Mouse (Mus musculus) stomach, postnatal 0 days (tissue): ENCODE measurements around the gene Armc5.

Experiments
- CTCF ChIP-seq: IDR thresholded peaks from 2 replicates; pipeline ENCODE4 v1.5.1; 2016; ENCODE audit warnings: antibody characterized with exemption, low read depth, mild to moderate bottlenecking, moderate library complexity
- EP300 ChIP-seq: optimal IDR thresholded peaks from 2 replicates; pipeline ENCODE3; 2016; ENCODE audit warnings: antibody characterized with exemption

DNA sequence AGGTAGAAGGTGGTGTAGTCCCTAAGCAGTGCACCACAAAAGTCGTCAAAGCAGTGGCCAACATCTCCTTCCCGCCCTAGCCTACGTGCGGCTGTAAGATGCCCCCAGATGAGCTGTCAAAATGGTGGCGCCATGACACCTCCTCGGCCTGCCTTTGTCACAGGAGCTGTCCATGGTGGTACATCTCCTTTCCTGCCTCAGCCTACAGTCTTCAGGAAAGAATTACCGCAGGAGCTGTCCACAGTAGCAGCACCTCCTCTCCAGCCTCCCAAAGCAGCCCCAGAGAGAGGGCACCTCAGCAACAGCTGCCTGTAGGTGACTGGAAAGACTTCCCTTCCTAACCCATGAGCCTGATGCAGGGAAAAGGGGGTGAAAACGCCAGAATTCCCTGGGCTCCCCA lies 5.4 kb upstream of the Armc5 start:
- TF ChIP-seq CTCF (no peak), EP300 (no peak)
